Mouse (Mus musculus) E14TG2a.4 (cell line): Measurements from ENCODE around the gene Kcmf1.

Source experiments
- CTCF ChIP-seq: conservative IDR thresholded peaks from 2 replicates; pipeline ENCODE4 v1.5.1; 2014; ENCODE audit warnings: low read length
- NANOG ChIP-seq: IDR thresholded peaks from 2 replicates; pipeline ENCODE4 v1.6.1; 2014; ENCODE audit warnings: borderline replicate concordance, low read length, mixed read lengths
- POU5F1 ChIP-seq: IDR thresholded peaks from 2 replicates; pipeline ENCODE4 v1.6.1; 2014; ENCODE audit warnings: low read length, borderline replicate concordance

GRCm38 (mm10) chr6:72882661-72883458 lies 16.9 kb downstream of the Kcmf1 start:
- TF ChIP-seq CTCF (no peak), NANOG (no peak), POU5F1 (no peak)
